16 mouse cellular contexts compared by ENCODE assay signal in genomic region chr1:25189261-25189660, GRCm38 (mm10).
DNase-seq lines count a peak whose midpoint lies in the region; ATAC-seq and TF ChIP-seq lines count a peak whose summit lies in the region.
"Had no signal": no experiment of that assay in that cellular context is flagged by ENCODE, and none has a peak within 500 bp of the region (broad histone marks: within the 10 kb centered on the region; RNA-seq: fewer than 3 reads in every experiment).

No protein-coding gene starts in this region.

- DNase-seq in lung, embryonic 14.5 days, result peak; percentile 1
- DNase-seq in lung, postnatal 36 days, result no peak
- peak; percentile 78 for DNase-seq in embryonic facial prominence, embryonic 11.5 days (ENCODE audit: low spot score)
- peak; percentile 30 for DNase-seq in neural tube, embryonic 10.5 days (ENCODE audit: extremely low spot score, low spot score)
- no peak for DNase-seq in stomach, postnatal 0 days (ENCODE audit: low spot score)
- DNase-seq in natural killer cell, adult 2 months (ENCODE audit: low spot score in 2 of 2), result no peak
- DNase-seq in right cerebral cortex, postnatal 10 days (ENCODE audit: low spot score in 2 of 2), result no peak
- DNase-seq: adrenal gland, postnatal 14 days; cerebellum, postnatal 36 days; gastrocnemius, postnatal 25 days; kidney, adult 9 months; liver, embryonic 13.5 days; lung, postnatal 14 days; right cerebral cortex, postnatal 4 days had no signal

- no peaks in the 10 kb centered on the region for H3K27me3 ChIP-seq in lung, embryonic 14.5 days (ENCODE audit: insufficient read depth, low read length)
- H3K27me3 ChIP-seq in embryonic facial prominence, embryonic 11.5 days (ENCODE audit: control insufficient read depth, insufficient read depth, low read length), result no peaks in the 10 kb centered on the region
- H3K27me3 ChIP-seq in hindbrain, embryonic 15.5 days, result no peaks in the 10 kb centered on the region
- H3K27me3 ChIP-seq in stomach, postnatal 0 days (ENCODE audit: control insufficient read depth, insufficient read depth, low read length), result no peaks in the 10 kb centered on the region
- H3K27me3 ChIP-seq: liver, embryonic 13.5 days had no signal

- H3K4me3 ChIP-seq in lung, embryonic 14.5 days (ENCODE audit: low read depth, low read length), result no peak overlapping the region
- no peak overlapping the region for H3K4me3 ChIP-seq in embryonic facial prominence, embryonic 11.5 days (ENCODE audit: low read depth, low read length)
- H3K4me3 ChIP-seq in hindbrain, embryonic 15.5 days, result no peak overlapping the region
- H3K4me3 ChIP-seq in stomach, postnatal 0 days (ENCODE audit: low read depth, low read length), result no peak overlapping the region
- H3K4me3 ChIP-seq: liver, embryonic 13.5 days had no signal

- H3K27ac ChIP-seq in lung, embryonic 14.5 days (ENCODE audit: low read depth), result no peak overlapping the region
- no peak overlapping the region for H3K27ac ChIP-seq in embryonic facial prominence, embryonic 11.5 days (replicated peaks; ENCODE audit: low read depth, low read length)
- H3K27ac ChIP-seq in hindbrain, embryonic 15.5 days (replicated peaks), result peak overlapping the region; percentile 50
- H3K27ac ChIP-seq in stomach, postnatal 0 days (replicated peaks), result no peak overlapping the region
- H3K27ac ChIP-seq: liver, embryonic 13.5 days had no signal

- no peaks in the 10 kb centered on the region for H3K4me1 ChIP-seq in lung, embryonic 14.5 days (ENCODE audit: insufficient read depth)
- H3K4me1 ChIP-seq in embryonic facial prominence, embryonic 11.5 days (ENCODE audit: control insufficient read depth, insufficient read depth, low read length), result no peaks in the 10 kb centered on the region
- no peaks in the 10 kb centered on the region; the same call in 1 of the 2 replicates for H3K4me1 ChIP-seq in hindbrain, embryonic 15.5 days (replicated peaks)
- no peaks in the 10 kb centered on the region for H3K4me1 ChIP-seq in stomach, postnatal 0 days (replicated peaks; ENCODE audit: control insufficient read depth, insufficient read depth)
- H3K4me1 ChIP-seq: liver, embryonic 13.5 days had no signal

- 33% methylated on average over 9 of the region's 9 CpGs for WGBS in lung, embryonic 14.5 days
- WGBS in embryonic facial prominence, embryonic 11.5 days, result 31% methylated on average over 9 of the region's 9 CpGs
- WGBS in hindbrain, embryonic 15.5 days, result 52% methylated on average over 9 of the region's 9 CpGs
- WGBS in stomach, postnatal 0 days, result 50% methylated on average over 9 of the region's 9 CpGs

- H3K9me3 ChIP-seq in lung, embryonic 14.5 days (ENCODE audit: low read depth, low read length), result no peaks in the 10 kb centered on the region
- no peaks in the 10 kb centered on the region for H3K9me3 ChIP-seq in embryonic facial prominence, embryonic 11.5 days (replicated peaks; ENCODE audit: control insufficient read depth, low read length)
- no peaks in the 10 kb centered on the region for H3K9me3 ChIP-seq in hindbrain, embryonic 15.5 days
- no peaks in the 10 kb centered on the region for H3K9me3 ChIP-seq in stomach, postnatal 0 days (ENCODE audit: control insufficient read depth, low read length)
- H3K9me3 ChIP-seq: liver, embryonic 13.5 days had no signal

- no peak for ATAC-seq in lung, embryonic 14.5 days (ENCODE audit: insufficient read depth)
- no peak for ATAC-seq in embryonic facial prominence, embryonic 11.5 days (replicated peaks; ENCODE audit: insufficient number of reproducible peaks, low FRiP score, low TSS enrichment, low read depth)
- no peak for ATAC-seq in hindbrain, embryonic 15.5 days (ENCODE audit: low FRiP score, low read depth)
- no peak for ATAC-seq in stomach, postnatal 0 days (ENCODE audit: low FRiP score, low TSS enrichment)

- no peak for TF ChIP-seq CTCF in lung, embryonic 14.5 days (IDR thresholded peaks at IDR 0.05; ENCODE audit: low read depth)
- no peak for TF ChIP-seq CTCF in stomach, postnatal 0 days (IDR thresholded peaks at IDR 0.05; ENCODE audit: low read depth)

- no peak overlapping the region for H3K9ac ChIP-seq in lung, embryonic 14.5 days
- no peak overlapping the region for H3K9ac ChIP-seq in embryonic facial prominence, embryonic 11.5 days (replicated peaks; ENCODE audit: low read length)
- no peak overlapping the region for H3K9ac ChIP-seq in hindbrain, embryonic 15.5 days
- no peak overlapping the region for H3K9ac ChIP-seq in stomach, postnatal 0 days (ENCODE audit: low read length)
- H3K9ac ChIP-seq: liver, embryonic 13.5 days had no signal

- no peak for TF ChIP-seq EP300 in stomach, postnatal 0 days (optimal IDR thresholded peaks at IDR 0.05)

- H3K36me3 ChIP-seq in lung, embryonic 14.5 days (ENCODE audit: insufficient read depth), result no peaks in the 10 kb centered on the region
- H3K36me3 ChIP-seq in embryonic facial prominence, embryonic 11.5 days (replicated peaks; ENCODE audit: control insufficient read depth, insufficient read depth, low read depth, low read length), result no peaks in the 10 kb centered on the region
- no peaks in the 10 kb centered on the region for H3K36me3 ChIP-seq in hindbrain, embryonic 15.5 days
- H3K36me3 ChIP-seq in stomach, postnatal 0 days (ENCODE audit: control insufficient read depth, insufficient read depth, low read length), result no peaks in the 10 kb centered on the region
- H3K36me3 ChIP-seq: liver, embryonic 13.5 days had no signal

- H3K4me2 ChIP-seq in lung, embryonic 14.5 days, result no peak overlapping the region
- no peak overlapping the region; the same call in 1 of the 2 replicates for H3K4me2 ChIP-seq in embryonic facial prominence, embryonic 11.5 days (ENCODE audit: low read depth, low read length)
- H3K4me2 ChIP-seq in hindbrain, embryonic 15.5 days, result no peak overlapping the region
- H3K4me2 ChIP-seq in stomach, postnatal 0 days (replicated peaks; ENCODE audit: low read depth), result no peak overlapping the region
- H3K4me2 ChIP-seq: heart, embryonic 11.5 days; liver, embryonic 13.5 days had no signal

Comparison
In these comparisons a context has a peak if more than half of its experiments do, and no peak if none do; other contexts are left out.
1. DNase-seq: peak in lung, embryonic 14.5 days (single experiment), embryonic facial prominence, embryonic 11.5 days (single experiment) and neural tube, embryonic 10.5 days (single experiment); none in lung, postnatal 36 days (single experiment), stomach, postnatal 0 days (single experiment), natural killer cell, adult 2 months (0 of 2) and right cerebral cortex, postnatal 10 days (0 of 2).